Mouse (Mus musculus) midbrain, embryonic 11.5 days (tissue): ENCODE measurements at regions not wholly inside any gene's neighbourhood (a gene's known extent, or its start where the extent isn't known, plus 50 kb on each side); places are given as distances from the start of the nearest gene placed in this dataset.
A peak's percentile ranks its signal among the peaks of the same experiment; 100 is the strongest.

Experiments used
- ATAC-seq: fragments of 200-750 bp; cut with Nextera tagmentation; 2 replicates; pipeline ENCODE4 v1.8.0; 2017; ENCODE audit warnings: moderate TSS enrichment, moderate library complexity; ENCODE audit not compliant: low FRiP score
- DNase-seq: peaks from one replicate; pipeline ENCODE4 v3.0.0; 2015; ENCODE audit warnings: low spot score; ENCODE audit errors: missing footprints
- H3K27ac ChIP-seq: fragments of 300-500 bp; sonication (generic); 2 replicates; pipeline ENCODE4 v1.5.1; 2014; ENCODE audit warnings: low read depth, low read length
- H3K27me3 ChIP-seq: fragments of 300-500 bp; sonication (generic); 2 replicates; pipeline ENCODE4 v1.6.1; 2014; ENCODE audit warnings: mild to moderate bottlenecking, low read length, moderate library complexity, mixed read lengths; ENCODE audit not compliant: control insufficient read depth, insufficient read depth
- H3K36me3 ChIP-seq: fragments of 300-500 bp; sonication (generic); 2 replicates; pipeline ENCODE4 v1.6.1; 2014; ENCODE audit warnings: mild to moderate bottlenecking, low read length, moderate library complexity, mixed read lengths; ENCODE audit not compliant: control insufficient read depth, insufficient read depth
- H3K4me1 ChIP-seq: fragments of 300-500 bp; sonication (generic); 2 replicates; pipeline ENCODE4 v1.6.1; 2014; ENCODE audit warnings: low read length; ENCODE audit not compliant: control insufficient read depth, insufficient read depth
- H3K4me2 ChIP-seq: fragments of 300-500 bp; sonication (generic); 2 replicates; pipeline ENCODE4 v1.6.1; 2014; ENCODE audit warnings: mild to moderate bottlenecking, moderate library complexity
- H3K4me3 ChIP-seq: fragments of 300-500 bp; sonication (generic); 2 replicates; pipeline ENCODE4 v1.5.1; 2014; ENCODE audit warnings: low read depth, low read length
- H3K9ac ChIP-seq: fragments of 300-500 bp; sonication (generic); 2 replicates; pipeline ENCODE4 v1.6.1; 2014; ENCODE audit warnings: low read length
- H3K9me3 ChIP-seq: fragments of 300-500 bp; sonication (generic); 2 replicates; pipeline ENCODE4 v1.6.1; 2016; ENCODE audit warnings: low read length; ENCODE audit not compliant: control insufficient read depth
- WGBS: fragments of 180-500 bp; shearing (Covaris S2); extraction: QIAGEN DNeasy Blood & Tissue Kit; methylation state at CpG from one replicate; pipeline ENCODE4 v1.1.7; 2014; 5-methylcytosine and 5-hydroxymethylcytosine counted together

DNA sequence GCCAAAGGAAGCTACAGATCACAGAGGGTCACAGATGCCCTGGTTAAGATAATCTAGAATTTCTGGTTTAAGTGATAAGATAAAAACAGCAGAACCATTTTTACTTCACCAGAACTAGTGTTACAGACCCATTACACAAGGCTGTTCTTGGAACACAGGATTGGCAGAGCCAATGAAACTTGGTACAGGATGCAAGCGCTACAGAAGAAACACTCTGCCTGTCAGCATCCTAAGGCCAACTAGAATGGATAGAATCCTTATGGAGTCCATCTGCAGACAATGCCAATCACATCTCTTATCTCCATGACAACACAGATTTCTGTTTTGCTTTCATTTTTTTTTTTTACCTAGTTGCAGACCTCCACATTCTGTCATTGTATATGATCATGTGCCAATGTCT is 759.4 kb upstream of the Stxbp6 start:
- DNase-seq: no peak
- Histone ChIP-seq H3K9me3 (no peaks in the 10 kb centered on the region; the same call in 1 of the 2 replicates), H3K4me1 (peaks cover 13% of the 10 kb centered on the region; the same call in 1 of the 2 replicates), H3K4me2 (no peak overlapping the region), H3K27me3 (no peaks in the 10 kb centered on the region), H3K27ac (peak overlapping the region; percentile 20; the same call in 1 of the 2 replicates), H3K36me3 (no peaks in the 10 kb centered on the region), H3K4me3 (no peak overlapping the region), H3K9ac (no peak overlapping the region)
- peak; percentile 30; the same call in 1 of the 2 replicates for ATAC-seq
- 93% methylated on average over 1 of the region's 1 CpGs for WGBS

DNA sequence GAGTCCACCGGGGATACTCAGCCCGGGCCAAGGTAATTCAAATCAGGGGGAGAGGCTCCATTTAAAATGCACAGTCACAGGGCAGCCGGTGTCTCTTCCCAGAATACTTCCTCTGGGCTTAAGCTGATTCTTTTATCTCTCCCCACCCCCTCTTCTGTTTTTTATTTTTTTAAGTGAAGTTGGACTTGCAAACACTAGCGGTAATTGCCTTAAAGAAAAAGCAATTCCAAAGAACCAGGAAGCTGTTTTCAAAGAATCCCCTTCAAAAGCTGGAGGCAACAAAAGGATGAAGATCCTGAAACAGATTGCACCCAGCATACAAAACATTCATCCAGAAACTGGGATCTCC is 758.9 kb upstream of the Stxbp6 start:
- DNase-seq: peak; percentile 84
- ATAC-seq: peak; percentile 81
- Histone ChIP-seq H3K4me2 (no peak overlapping the region; the same call in 1 of the 2 replicates), H3K36me3 (no peaks in the 10 kb centered on the region), H3K4me1 (peaks cover 13% of the 10 kb centered on the region; the same call in 1 of the 2 replicates), H3K9me3 (no peaks in the 10 kb centered on the region; the same call in 1 of the 2 replicates), H3K4me3 (no peak overlapping the region), H3K9ac (no peak overlapping the region), H3K27ac (peak overlapping the region; percentile 20; the same call in 1 of the 2 replicates), H3K27me3 (no peaks in the 10 kb centered on the region)
- 1% methylated on average over 4 of the region's 4 CpGs for WGBS

GRCm38 (mm10) chr12:45832671-45833413 is 758.3 kb upstream of the Stxbp6 start:
- H3K9me3 ChIP-seq: no peaks in the 10 kb centered on the region; the same call in 1 of the 2 replicates
- H3K27ac ChIP-seq: peak overlapping the region; percentile 35; the same call in 1 of the 2 replicates
- H3K27me3 ChIP-seq: no peaks in the 10 kb centered on the region
- H3K4me3 ChIP-seq: no peak overlapping the region
- WGBS: 34% methylated on average over 9 of the region's 9 CpGs
- H3K4me2 ChIP-seq: peak overlapping the region; percentile 13; the same call in 1 of the 2 replicates
- DNase-seq: peak; percentile 89
- H3K36me3 ChIP-seq: no peaks in the 10 kb centered on the region
- no peak overlapping the region; the same call in 1 of the 2 replicates for H3K9ac ChIP-seq
- peak; percentile 57 for ATAC-seq
- H3K4me1 ChIP-seq: peaks cover 13% of the 10 kb centered on the region; the same call in 1 of the 2 replicates

DNA sequence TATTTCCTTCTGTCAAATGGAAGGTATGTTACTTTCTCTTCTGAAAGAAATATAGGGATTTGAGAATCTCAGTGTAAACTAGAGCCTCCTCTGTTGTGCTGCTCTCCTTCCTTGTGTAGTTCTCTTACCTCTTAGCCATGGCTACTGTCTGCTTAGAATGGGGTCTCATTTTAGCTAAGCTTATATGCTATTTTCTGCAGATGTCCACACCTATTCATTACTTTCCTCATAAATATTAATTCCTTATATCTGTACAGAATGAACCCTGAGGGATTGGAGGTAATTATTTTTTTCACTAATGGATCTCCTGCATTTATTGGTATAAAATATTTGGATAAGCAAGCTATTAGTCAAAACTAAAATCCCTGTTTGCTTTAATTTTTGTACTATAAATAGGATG is 750.4 kb upstream of the Stxbp6 start:
- Histone ChIP-seq H3K9me3 (no peaks in the 10 kb centered on the region), H3K4me2 (no peak overlapping the region), H3K4me1 (no peaks in the 10 kb centered on the region), H3K9ac (no peak overlapping the region), H3K27me3 (no peaks in the 10 kb centered on the region), H3K27ac (no peak overlapping the region), H3K36me3 (no peaks in the 10 kb centered on the region), H3K4me3 (no peak overlapping the region)
- ATAC-seq (peak; percentile 50; the same call in 1 of the 2 replicates), DNase-seq (no peak)
